Mouse (Mus musculus): Measurements from ENCODE around the gene Mcub. TPM values are rescaled to one million over a fixed set of nuclear protein-coding genes. Genes with fewer than 3 reads are reported as not detected.

The Mcub gene
- total RNA-seq, 2 experiments from 2014 or later = 1.8 to 2.2 TPM

GRCm38 (mm10) chr3:129903369-129903768 lies 66.6 kb downstream of the Mcub start:
- intact Hi-C loops (cut with DNase I) = loop anchor here (10.0 kb wide), 1 partner anchor 791 kb away; no protein-coding TSS in a partner anchor
- DNase-seq (ENCODE audit: low spot score) = no peak

GRCm38 (mm10) chr3:129901271-129901809 lies 68.7 kb downstream of the Mcub start, which contains the start of gene Casp6:
Gene Casp6 (plus strand): TSS chr3:129901425.
- intact Hi-C loops (cut with DNase I) = loop anchor here (10.0 kb wide), 1 partner anchor 793 kb away; no protein-coding TSS in a partner anchor
- DNase-seq (ENCODE audit: low spot score) = peak; percentile 56

DNA sequence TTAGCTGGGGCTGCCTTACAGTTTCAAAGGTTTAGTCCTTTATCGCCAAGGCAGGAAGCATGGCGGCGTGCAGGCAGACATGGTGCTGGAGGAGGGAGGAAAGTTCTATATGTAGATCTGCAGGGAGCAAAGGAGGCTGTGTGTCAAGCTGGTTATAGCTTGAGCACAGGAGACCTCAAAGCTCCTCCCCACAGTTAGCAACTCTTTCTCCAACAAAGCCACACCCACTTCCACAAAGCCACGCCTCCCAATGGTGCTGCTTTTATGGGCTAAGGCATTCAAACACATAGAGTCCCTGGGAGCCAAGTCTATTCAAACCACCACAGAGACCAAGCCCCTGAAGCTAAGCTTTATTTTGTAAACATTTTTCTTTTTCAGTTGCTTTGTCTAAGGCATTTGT lies 71.1 kb downstream of the Mcub start:
- DNase-seq (ENCODE audit: low spot score) = no peak
- intact Hi-C loops (cut with DNase I) = no loop called here

DNA sequence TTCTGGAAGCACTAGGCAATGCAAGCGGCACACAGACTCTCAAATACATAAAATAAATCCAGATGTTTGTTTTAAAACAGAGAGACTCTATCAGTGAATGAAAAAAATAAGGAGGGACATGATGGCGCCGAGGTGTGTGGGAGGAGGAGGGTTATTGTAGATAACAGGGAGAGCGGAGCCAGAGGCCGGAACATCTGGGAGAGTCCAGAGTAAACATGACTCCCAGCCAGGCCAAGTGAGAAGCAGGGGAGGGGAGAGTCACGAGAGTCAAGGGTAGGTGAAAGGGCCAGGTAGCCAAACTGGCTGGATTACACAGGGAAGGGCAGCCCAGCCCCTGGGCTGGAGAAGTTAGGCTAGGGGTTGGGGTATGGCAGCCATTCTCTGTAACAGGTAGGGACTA lies 73.4 kb downstream of the Mcub start:
- DNase-seq (ENCODE audit: low spot score) = no peak
- intact Hi-C loops (cut with DNase I) = no loop called here

DNA sequence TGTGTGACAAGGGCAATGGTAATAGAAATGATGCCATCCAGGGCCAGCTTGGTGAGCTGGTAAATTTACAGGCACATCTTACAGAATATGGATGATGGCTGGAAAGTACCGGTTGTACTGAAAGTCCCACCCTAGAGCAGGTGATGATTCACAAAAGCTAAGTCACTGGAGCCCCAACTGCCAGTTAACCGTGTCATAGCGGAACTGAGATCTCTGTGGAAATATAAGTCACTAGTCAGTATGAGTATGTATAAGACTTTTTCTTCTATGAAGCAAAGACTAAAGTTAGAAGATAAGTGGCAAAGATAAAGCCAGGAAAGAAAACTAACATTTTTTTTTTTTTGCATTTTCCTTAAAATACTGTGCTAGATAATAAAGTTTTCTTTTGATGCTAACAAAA lies 76.9 kb downstream of the Mcub start:
- no peak for DNase-seq (ENCODE audit: low spot score)
- intact Hi-C loops (cut with DNase I) = no loop called here

DNA sequence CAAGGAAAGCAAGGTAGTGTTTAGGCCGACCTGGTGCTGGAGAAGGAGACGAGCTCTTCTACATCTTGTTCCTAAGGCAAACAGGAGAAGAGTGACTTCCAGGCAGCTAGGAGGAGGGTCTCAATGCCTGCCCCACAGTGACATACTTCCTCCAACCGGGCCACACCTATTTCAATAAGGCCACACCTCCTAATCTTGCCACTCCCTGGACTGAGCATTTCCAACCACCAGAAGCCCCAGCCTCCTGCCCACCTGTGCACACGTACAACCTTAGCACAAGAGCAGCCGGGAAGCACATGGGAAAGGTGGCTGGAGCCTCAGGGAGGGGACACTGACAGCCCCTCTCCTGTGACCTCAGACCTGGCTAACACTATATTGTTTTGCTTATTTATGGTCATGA lies 78.0 kb downstream of the Mcub start:
- intact Hi-C loops (cut with DNase I) = no loop called here
- no peak for DNase-seq (ENCODE audit: low spot score)

DNA sequence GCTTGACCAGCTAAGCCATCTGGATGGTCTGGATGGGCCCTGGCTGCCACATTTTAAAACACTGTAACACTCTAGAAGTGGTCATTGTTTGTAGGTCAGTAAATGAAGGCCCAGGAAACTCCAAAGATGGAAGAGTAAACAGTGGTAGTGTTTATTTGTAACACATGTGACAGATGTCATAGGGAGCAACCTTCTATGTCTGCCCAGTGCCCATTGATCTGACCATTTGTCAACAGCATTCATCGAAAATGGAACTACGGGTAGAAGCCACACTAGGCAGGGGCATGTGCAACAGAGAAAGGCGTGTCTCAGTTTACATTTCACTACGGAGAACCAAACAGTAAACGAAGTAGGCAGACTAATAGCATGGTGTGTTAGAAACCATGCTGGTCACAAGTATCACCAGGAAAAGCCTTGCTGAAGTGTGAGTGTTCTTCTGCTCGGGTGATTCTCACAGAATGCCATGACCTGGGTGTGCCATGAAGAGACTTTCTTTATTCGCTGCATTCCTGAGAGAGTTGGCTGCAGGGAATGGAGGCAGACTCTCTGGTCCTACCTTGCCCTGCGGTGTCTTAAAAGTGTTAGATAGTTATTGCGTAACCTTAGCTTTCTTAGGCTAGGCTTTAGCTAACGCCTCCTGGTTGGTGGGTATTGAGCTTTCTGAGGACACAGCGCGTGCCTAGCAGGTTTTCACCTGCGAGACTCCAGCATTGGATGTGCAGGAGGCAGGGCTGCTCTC lies 82.1 kb downstream of the Mcub start:
- intact Hi-C loops (cut with DNase I) = no loop called here
- no peak for DNase-seq (ENCODE audit: low spot score)

GRCm38 (mm10) chr3:129886430-129886829 lies 83.6 kb downstream of the Mcub start:
- intact Hi-C loops (cut with DNase I) = no loop called here
- no peak for DNase-seq (ENCODE audit: low spot score)

GRCm38 (mm10) chr3:129885577-129885976 lies 84.4 kb downstream of the Mcub start:
- no peak for DNase-seq (ENCODE audit: low spot score)
- intact Hi-C loops (cut with DNase I) = no loop called here

DNA sequence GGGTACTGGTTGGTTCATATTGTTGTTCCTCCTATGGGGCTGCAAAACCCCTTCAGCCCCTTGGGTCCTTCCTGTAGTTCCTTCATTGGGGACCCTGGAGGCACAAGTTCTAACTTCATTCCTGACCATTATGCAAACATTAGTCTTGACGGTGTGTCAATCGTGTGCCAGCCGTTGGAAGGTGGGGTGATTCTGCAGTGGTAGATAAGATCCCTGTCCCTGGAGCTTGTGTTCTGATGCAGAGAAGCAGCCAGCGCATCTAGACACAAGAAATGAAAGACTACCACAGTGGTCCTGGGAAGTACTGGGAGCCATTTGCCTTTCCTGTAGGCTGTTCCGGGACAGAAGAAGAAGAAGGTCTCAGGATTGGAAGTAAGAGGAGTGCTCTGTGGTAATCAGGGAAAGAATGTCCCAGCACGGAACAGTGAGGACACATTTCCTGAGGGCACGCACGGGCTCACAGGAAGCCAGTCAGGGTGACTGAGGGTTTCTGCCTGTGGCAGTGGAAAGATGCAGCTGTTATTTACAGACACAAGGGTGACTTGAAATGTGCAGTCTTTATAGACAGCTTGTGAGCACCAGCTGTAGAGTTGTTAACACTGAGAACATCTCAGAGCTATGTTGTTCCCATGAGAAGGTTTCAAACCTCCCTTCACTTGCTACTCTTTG lies 88.9 kb downstream of the Mcub start:
- no peak for DNase-seq (ENCODE audit: low spot score)
- intact Hi-C loops (cut with DNase I) = no loop called here

- intact Hi-C loops (cut with DNase I) = loop anchor here (5.0 kb wide), 1 partner anchor 48 kb away; the partner anchor contains the start of gene Gar1
Observed at GRCm38 (mm10) chr3:129879913-129880312, 90.1 kb downstream of the Mcub start.

GRCm38 (mm10) chr3:129879131-129879757 lies 90.8 kb downstream of the Mcub start:
- intact Hi-C loops (cut with DNase I) = loop anchor here (5.0 kb wide), 1 partner anchor 47 kb away; the partner anchor contains the start of gene Gar1
- DNase-seq (ENCODE audit: low spot score) = no peak

More at GRCm38 (mm10) chr3:129879913-129880312, 90.1 kb downstream of the Mcub start:
- DNase-seq (ENCODE audit: low spot score) = no peak

DNA sequence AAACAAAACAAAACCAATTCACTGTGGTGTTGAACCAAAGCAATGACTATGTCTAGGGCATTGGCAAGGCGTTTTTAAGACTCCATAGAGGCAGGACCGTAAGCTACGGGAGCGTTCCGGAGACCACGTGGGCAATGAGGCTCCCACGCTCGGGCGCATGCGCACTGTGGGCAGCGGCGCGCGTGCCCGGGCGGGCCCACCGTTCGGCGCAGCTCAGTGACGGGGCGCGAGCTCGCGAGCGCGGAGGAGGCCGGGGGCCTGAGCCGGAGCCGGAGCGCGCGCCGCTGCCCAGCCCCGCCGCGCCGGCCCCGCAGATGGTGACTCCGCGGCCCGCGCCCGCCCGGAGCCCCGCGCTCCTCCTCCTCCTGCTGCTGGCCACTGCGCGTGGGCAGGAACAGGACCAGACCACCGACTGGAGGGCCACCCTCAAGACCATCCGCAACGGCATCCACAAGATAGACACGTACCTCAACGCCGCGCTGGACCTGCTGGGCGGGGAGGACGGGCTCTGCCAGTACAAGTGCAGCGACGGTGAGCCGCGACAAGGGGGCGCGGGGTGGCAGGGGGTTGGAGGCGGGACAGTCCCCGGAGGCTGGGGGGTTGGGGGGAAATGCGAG lies 91.5 kb downstream of the Mcub start, which contains the start of gene Pla2g12a:
Pla2g12a (plus strand) TSS at position 202 of the 617 bp plus-strand sequence.
- DNase-seq (ENCODE audit: low spot score) = peak; percentile 85
- intact Hi-C loops (cut with DNase I) = loop anchor here (5.0 kb wide), 1 partner anchor 46 kb away; the partner anchor contains the start of gene Gar1

DNA sequence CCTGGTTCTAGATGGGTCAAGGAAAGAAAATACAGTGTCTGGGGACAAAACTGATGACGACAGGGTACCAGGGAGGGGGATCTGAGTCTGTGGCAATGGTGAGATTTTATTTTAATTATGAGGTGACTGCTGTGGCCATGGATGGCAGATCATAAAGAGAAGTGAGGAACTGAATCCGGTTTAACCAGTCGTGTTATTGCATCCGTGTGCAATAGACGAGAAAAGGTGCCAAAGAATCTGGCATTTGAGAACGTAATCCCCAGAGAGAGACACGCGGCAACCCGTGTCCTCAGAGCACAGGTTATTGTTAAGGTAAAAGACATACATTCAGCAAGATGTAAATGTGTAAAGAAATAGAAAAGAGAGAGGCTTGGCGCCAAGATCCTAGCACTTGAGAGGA lies 92.7 kb downstream of the Mcub start:
- intact Hi-C loops (cut with DNase I) = loop anchor here (5.0 kb wide), 1 partner anchor 45 kb away; the partner anchor contains the start of gene Gar1
- no peak for DNase-seq (ENCODE audit: low spot score)

Other genes with a start within 250 kb of the Mcub start
- 1 to 10 TPM; 1.4 to 1.7 TPM for gene Egf, start 214.9 kb downstream of the Mcub start, total RNA-seq (2021)
- not detected for gene Lrit3, start 166.2 kb downstream of the Mcub start, total RNA-seq (2021)
- gene Rrh, start 147.6 kb downstream of the Mcub start, total RNA-seq (2021) = not detected
- gene Gar1, start 138.8 kb downstream of the Mcub start, total RNA-seq (2021) = 10 to 100 TPM; 18.6 to 18.9 TPM
- 1 to 10 TPM in 1 of 2 experiments, under 1 TPM in 1; 0.73 to 1.1 TPM for gene Cfi, start 134.3 kb downstream of the Mcub start, total RNA-seq (2021)
- 10 to 100 TPM; 41.5 to 50.2 TPM for gene Pla2g12a, start 91.6 kb downstream of the Mcub start, total RNA-seq (2021)
- gene Casp6, start 68.8 kb downstream of the Mcub start, total RNA-seq (2021) = 10 to 100 TPM; 11.8 to 12.2 TPM
- 10 to 100 TPM; 31.9 to 33.2 TPM for gene Sec24b, start 91.3 kb upstream of the Mcub start, total RNA-seq (2021)
- under 1 TPM; 0.36 to 0.42 TPM for gene Col25a1, start 161.3 kb upstream of the Mcub start, total RNA-seq (2021)

Data from heart, postnatal 25 days (tissue).